Mouse (Mus musculus) hindbrain, postnatal 0 days (tissue): Measurements from ENCODE around the gene Cnih4. TPM values are rescaled to one million over a fixed set of nuclear protein-coding genes. Genes with fewer than 3 reads are reported as not detected.
A peak's percentile ranks its signal among the peaks of the same experiment; 100 is the strongest.

ENCODE experiments used
- ATAC-seq: fragments of 200-750 bp; cut with Nextera tagmentation; 2 replicates; pipeline ENCODE4 v1.8.0; 2017; ENCODE audit warnings: mild to moderate bottlenecking, moderate TSS enrichment, moderate library complexity
- DNase-seq: peaks from one replicate; pipeline ENCODE4 v3.0.0-alpha.2; 2015; ENCODE audit warnings: low spot score
- H3K27ac ChIP-seq: fragments of 300-500 bp; sonication (generic); 2 replicates; pipeline ENCODE4 v1.5.1; 2014; ENCODE audit warnings: mild to moderate bottlenecking
- H3K27me3 ChIP-seq: fragments of 300-500 bp; sonication (generic); 2 replicates; pipeline ENCODE4 v1.6.1; 2014; ENCODE audit warnings: low read length, mixed read lengths; ENCODE audit not compliant: insufficient read depth
- H3K36me3 ChIP-seq: fragments of 300-500 bp; sonication (generic); 2 replicates; pipeline ENCODE4 v1.6.1; 2014; ENCODE audit warnings: low read length, mixed read lengths; ENCODE audit not compliant: insufficient read depth
- H3K4me1 ChIP-seq: fragments of 300-500 bp; sonication (generic); 2 replicates; pipeline ENCODE4 v1.6.1; 2014; ENCODE audit warnings: antibody characterized with exemption, low read length, mixed read lengths; ENCODE audit not compliant: insufficient read depth
- H3K4me2 ChIP-seq: fragments of 300-500 bp; sonication (generic); 2 replicates; pipeline ENCODE4 v1.6.1; 2014; ENCODE audit warnings: low read depth, mild to moderate bottlenecking, low read length, moderate library complexity, mixed read lengths
- H3K4me3 ChIP-seq: fragments of 300-500 bp; sonication (generic); 2 replicates; pipeline ENCODE4 v1.5.1; 2014; ENCODE audit warnings: low read length
- H3K9ac ChIP-seq: fragments of 300-500 bp; sonication (generic); replicated peaks from 2 replicates; pipeline ENCODE4 v1.6.1; 2014; ENCODE audit warnings: mild to moderate bottlenecking, low read length, moderate library complexity, mixed read lengths
- H3K9me3 ChIP-seq: fragments of 300-500 bp; sonication (generic); 2 replicates; pipeline ENCODE4 v1.6.1; 2016; ENCODE audit warnings: low read length, mixed read lengths
- CTCF ChIP-seq: IDR thresholded peaks from 2 replicates; pipeline ENCODE4 v1.5.1; 2016; ENCODE audit warnings: antibody characterized with exemption, control low read depth, low read depth
- WGBS: fragments of 180-500 bp; shearing (Covaris S2); extraction: QIAGEN DNeasy Blood & Tissue Kit; methylation state at CpG from one replicate; pipeline ENCODE4 v1.1.7; 2014; 5-methylcytosine and 5-hydroxymethylcytosine counted together
- polyA plus RNA-seq: library from polyadenylated mRNA; unstranded; fragments of >200 nt; fragmentation: Nextera tagmentation; extraction: Ambion mirVana; gene quantifications from 2 replicates; pipeline ENCODE4 v1.2.1, GENCODE M21; 2015
- total RNA-seq: library from RNA; depleted of rRNA; stranded (reverse); fragments of >200 nt; gene quantifications from 2 replicates; pipeline ENCODE4 v1.2.3, GENCODE M21; 2014; rRNA removed

The Cnih4 gene
- 10.8 and 12.9 TPM in 2 replicates for total RNA-seq
- 59.9 and 61.3 TPM in 2 replicates for polyA plus RNA-seq

GRCm38 (mm10) chr1:181143950-181144836 is at the start of gene Cnih4, which contains the start of gene Nvl:
Gene Cnih4, plus strand, starts transcription at chr1:181144693.
Gene Nvl, minus strand, starts transcription at chr1:181144204.
- Histone ChIP-seq H3K4me3 (peak within 1 kb of the TSS; percentile 83), H3K9me3 (no peaks in the 10 kb centered on the region), H3K4me2 (peak within 1 kb of the TSS; percentile 90), H3K4me1 (no peaks in the 10 kb centered on the region), H3K36me3 (peaks cover 7% of the 10 kb centered on the region; the same call in 1 of the 2 replicates), H3K27ac (peak within 1 kb of the TSS; percentile 74), H3K9ac (peak within 1 kb of the TSS; percentile 75), H3K27me3 (no peaks in the 10 kb centered on the region)
- peak; percentile 100 for ATAC-seq
- under 1% methylated on average over 52 of the region's 52 CpGs for WGBS
- DNase-seq: peak; percentile 98
- TF ChIP-seq CTCF: no peak

DNA sequence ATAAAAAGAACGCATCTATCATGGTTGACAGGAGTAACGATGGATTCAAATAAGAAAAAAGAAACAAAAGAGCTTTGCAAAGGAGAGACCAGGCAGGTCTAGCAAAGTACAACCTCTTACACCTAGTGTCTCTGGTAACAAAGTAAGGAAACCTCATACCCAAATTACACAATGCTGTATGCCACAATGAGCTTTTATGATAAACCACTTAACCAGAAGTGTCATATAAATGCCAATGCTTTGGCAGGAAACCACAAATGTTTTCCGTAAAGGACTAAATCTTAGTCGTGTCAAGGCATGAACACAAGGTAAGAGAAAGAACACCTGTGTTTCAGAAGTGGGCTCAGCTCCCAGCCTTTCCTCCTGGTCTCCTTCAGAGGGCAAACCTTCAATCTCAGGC is 27.4 kb upstream of the Cnih4 start:
- no peak for ATAC-seq
- H3K36me3 ChIP-seq: peaks cover 44% of the 10 kb centered on the region
- WGBS: 92% methylated on average over 4 of the region's 4 CpGs

DNA sequence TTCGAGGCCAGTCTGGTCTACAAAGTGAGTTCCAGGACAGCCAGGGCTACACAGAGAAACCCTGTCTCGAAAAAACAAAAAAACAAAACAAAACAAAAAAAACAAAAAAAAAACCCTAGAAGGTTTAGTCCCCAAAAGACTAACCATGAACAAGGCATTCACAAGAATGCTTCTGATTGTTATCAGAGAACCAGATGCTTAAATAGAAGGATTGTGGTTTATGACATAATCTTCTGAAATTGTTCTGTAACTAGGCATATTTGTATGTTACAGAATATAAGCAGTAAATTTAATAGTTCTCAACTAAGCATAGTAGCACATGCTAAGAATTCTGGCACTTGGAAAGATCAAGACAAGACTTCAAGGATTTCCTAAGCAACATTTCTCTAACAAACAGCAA is 20.3 kb upstream of the Cnih4 start:
- WGBS: 96% methylated on average over 2 of the region's 2 CpGs
- no peak for ATAC-seq
- no peaks in the 10 kb centered on the region for H3K27me3 ChIP-seq
- no peak overlapping the region for H3K4me2 ChIP-seq
- H3K4me3 ChIP-seq: no peak overlapping the region
- peaks cover 48% of the 10 kb centered on the region for H3K36me3 ChIP-seq
- no peaks in the 10 kb centered on the region for H3K9me3 ChIP-seq
- H3K27ac ChIP-seq: no peak overlapping the region
- no peak for DNase-seq
- no peaks in the 10 kb centered on the region for H3K4me1 ChIP-seq
- H3K9ac ChIP-seq: no peak overlapping the region
- no peak for TF ChIP-seq CTCF

More for the DNA sequence above, 27.4 kb upstream of the Cnih4 start:
- Histone ChIP-seq H3K9me3 (no peaks in the 10 kb centered on the region), H3K4me1 (no peaks in the 10 kb centered on the region), H3K9ac (no peak overlapping the region), H3K4me3 (no peak overlapping the region), H3K27ac (no peak overlapping the region), H3K27me3 (no peaks in the 10 kb centered on the region), H3K4me2 (no peak overlapping the region)
- TF ChIP-seq CTCF: no peak
- DNase-seq: no peak

DNA sequence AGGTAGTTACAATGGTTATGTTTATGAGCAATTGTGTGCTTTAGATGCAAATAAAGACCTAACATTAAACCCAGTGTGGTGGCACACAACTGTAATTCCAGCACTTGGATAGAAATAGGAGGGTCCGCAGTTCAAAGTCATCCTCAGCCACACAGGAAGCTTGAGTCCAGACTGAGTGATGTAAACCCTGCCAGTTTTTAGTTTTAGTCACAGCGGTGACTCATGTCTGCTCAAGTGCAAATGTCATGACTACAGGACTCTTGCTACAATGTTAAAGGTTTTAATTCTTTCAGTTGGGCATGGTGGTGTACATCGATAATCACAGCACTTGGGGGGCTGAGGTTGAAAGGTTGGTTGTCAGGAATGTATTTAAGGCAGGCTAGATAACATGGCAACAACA is 18.6 kb upstream of the Cnih4 start:
- Histone ChIP-seq H3K4me2 (no peak overlapping the region), H3K4me1 (no peaks in the 10 kb centered on the region), H3K36me3 (peaks cover 53% of the 10 kb centered on the region), H3K9me3 (no peaks in the 10 kb centered on the region), H3K4me3 (no peak overlapping the region), H3K27ac (no peak overlapping the region), H3K9ac (no peak overlapping the region), H3K27me3 (no peaks in the 10 kb centered on the region)
- TF ChIP-seq CTCF: no peak
- 98% methylated on average over 3 of the region's 3 CpGs for WGBS
- DNase-seq (no peak), ATAC-seq (no peak)

GRCm38 (mm10) chr1:181126766-181127165 is 17.7 kb upstream of the Cnih4 start:
- Histone ChIP-seq H3K4me3 (no peak overlapping the region), H3K36me3 (peaks cover 56% of the 10 kb centered on the region), H3K9ac (no peak overlapping the region), H3K4me1 (no peaks in the 10 kb centered on the region), H3K9me3 (no peaks in the 10 kb centered on the region), H3K27ac (no peak overlapping the region), H3K27me3 (no peaks in the 10 kb centered on the region), H3K4me2 (no peak overlapping the region)
- ATAC-seq (no peak), DNase-seq (no peak)
- 95% methylated on average over 9 of the region's 9 CpGs for WGBS
- no peak for TF ChIP-seq CTCF

GRCm38 (mm10) chr1:181131915-181132314 is 12.6 kb upstream of the Cnih4 start:
- ATAC-seq (no peak), DNase-seq (no peak)
- TF ChIP-seq CTCF: no peak
- no peak overlapping the region for H3K27ac ChIP-seq
- 95% methylated on average over 6 of the region's 6 CpGs for WGBS
- no peaks in the 10 kb centered on the region for H3K27me3 ChIP-seq
- H3K4me3 ChIP-seq: no peak overlapping the region
- H3K4me2 ChIP-seq: no peak overlapping the region
- H3K9me3 ChIP-seq: no peaks in the 10 kb centered on the region
- H3K9ac ChIP-seq: no peak overlapping the region
- no peaks in the 10 kb centered on the region for H3K4me1 ChIP-seq
- peaks cover 63% of the 10 kb centered on the region for H3K36me3 ChIP-seq

DNA sequence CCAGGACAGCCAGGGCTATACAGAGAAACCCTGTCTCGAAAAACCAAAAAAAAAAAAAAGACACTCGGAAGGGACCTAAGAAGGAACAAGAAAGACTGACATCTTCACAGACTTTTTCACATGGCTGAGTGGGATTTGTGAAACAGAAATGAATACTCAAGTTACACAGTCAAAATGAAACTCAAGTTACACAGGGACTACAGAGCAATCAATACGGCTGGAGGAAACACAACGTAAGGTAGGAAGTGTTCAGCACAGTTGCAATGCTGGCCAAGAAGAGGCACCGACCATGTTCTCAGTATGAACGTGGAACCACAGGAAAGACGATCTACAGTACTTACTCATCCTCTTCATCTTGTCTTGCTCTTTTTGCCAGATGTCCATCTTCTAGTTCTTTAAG is 5.8 kb upstream of the Cnih4 start:
- DNase-seq (no peak), ATAC-seq (no peak)
- Histone ChIP-seq H3K36me3 (peaks cover 27% of the 10 kb centered on the region), H3K9me3 (no peaks in the 10 kb centered on the region), H3K27me3 (no peaks in the 10 kb centered on the region), H3K9ac (no peak overlapping the region), H3K4me2 (no peak overlapping the region), H3K4me1 (no peaks in the 10 kb centered on the region), H3K27ac (no peak overlapping the region), H3K4me3 (no peak overlapping the region)
- TF ChIP-seq CTCF: no peak
- 94% methylated on average over 7 of the region's 7 CpGs for WGBS
